Comparison of ENCODE assay signal across 32 mouse cellular contexts in the genomic region with DNA sequence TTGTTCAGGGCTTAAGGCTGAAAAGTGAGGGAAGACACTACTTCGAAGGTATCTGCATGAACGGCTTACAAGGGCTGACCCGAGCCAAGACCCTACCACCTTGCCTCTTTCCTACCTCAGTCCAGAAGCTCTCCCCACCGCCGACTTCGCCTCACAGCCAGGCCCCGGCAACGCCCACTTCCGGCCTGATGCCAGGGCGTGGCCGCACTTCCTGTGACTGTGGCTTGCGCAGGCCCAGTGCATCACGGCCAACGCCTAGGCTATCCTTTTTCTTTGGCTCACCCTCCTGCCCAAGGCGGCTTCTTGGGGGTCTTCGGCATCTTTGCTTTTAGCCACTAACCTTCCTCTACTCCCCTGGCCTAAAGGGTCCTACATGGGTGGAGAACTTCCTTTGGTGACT. TPM values are rescaled to one million over a fixed set of nuclear protein-coding genes. Genes with fewer than 3 reads are reported as not detected.
DNase-seq lines count a peak whose midpoint lies in the region; ATAC-seq and TF ChIP-seq lines count a peak whose summit lies in the region.
"Had no signal": no experiment of that assay in that cellular context is flagged by ENCODE, and none has a peak within 500 bp of the region (broad histone marks: within the 10 kb centered on the region; RNA-seq: fewer than 3 reads in every experiment).

A gene (minus strand): TSS at position 230 of the 400 bp plus-strand sequence.

- H3K4me1 ChIP-seq in heart, embryonic 14.5 days (ENCODE audit: control insufficient read depth in 2 of 2, insufficient read depth in 2 of 2, low read length in 2 of 2) = no peaks in the 10 kb centered on the region; a peak in 1 of 4 replicates
- H3K4me1 ChIP-seq in thymus, adult 2 months (replicated peaks; ENCODE audit: control insufficient read depth, insufficient read depth, low read length) = peaks cover 4% of the 10 kb centered on the region; the same call in 1 of the 2 replicates
- no peaks in the 10 kb centered on the region for H3K4me1 ChIP-seq in hindbrain, embryonic 12.5 days
- H3K4me1 ChIP-seq: embryonic facial prominence, embryonic 15.5 days; limb, embryonic 10.5 days had no signal

- H3K4me3 ChIP-seq in heart, embryonic 14.5 days (ENCODE audit: control insufficient read depth in 1 of 2, insufficient read depth in 1 of 2, low read depth in 1 of 2, low read length in 2 of 2) = no peak within 1 kb of the TSS
- no peak within 1 kb of the TSS for H3K4me3 ChIP-seq in thymus, adult 2 months (ENCODE audit: control insufficient read depth, insufficient read depth, low read length)
- H3K4me3 ChIP-seq in hindbrain, embryonic 12.5 days = no peak within 1 kb of the TSS
- H3K4me3 ChIP-seq: embryonic facial prominence, embryonic 15.5 days; gastrocnemius, adult 2 months; limb, embryonic 10.5 days had no signal

- no peak within 1 kb of the TSS for H3K27ac ChIP-seq in heart, embryonic 14.5 days (replicated peaks in 1 of 2; ENCODE audit: control insufficient read depth in 1 of 2, insufficient read depth in 1 of 2, low read depth in 2 of 2, low read length in 2 of 2)
- no peak within 1 kb of the TSS for H3K27ac ChIP-seq in thymus, adult 2 months (ENCODE audit: control insufficient read depth, insufficient read depth, low read length)
- H3K27ac ChIP-seq in hindbrain, embryonic 12.5 days = no peak within 1 kb of the TSS
- H3K27ac ChIP-seq: embryonic facial prominence, embryonic 15.5 days; gastrocnemius, adult 2 months; limb, embryonic 10.5 days had no signal

- no peaks in the 10 kb centered on the region for H3K27me3 ChIP-seq in heart, embryonic 14.5 days (ENCODE audit: control insufficient read depth, insufficient read depth, low read length)
- no peaks in the 10 kb centered on the region for H3K27me3 ChIP-seq in thymus, adult 2 months (ENCODE audit: control insufficient read depth, insufficient read depth, low read length)
- no peaks in the 10 kb centered on the region for H3K27me3 ChIP-seq in hindbrain, embryonic 12.5 days
- H3K27me3 ChIP-seq: embryonic facial prominence, embryonic 15.5 days had no signal

- no peak for TF ChIP-seq POLR2A in thymus, adult 2 months (IDR thresholded peaks at IDR 0.05; ENCODE audit: control insufficient read depth, extremely low read depth, insufficient read depth, low read length, poor library complexity)

- no peak within 1 kb of the TSS for H3K4me2 ChIP-seq in heart, embryonic 14.5 days (ENCODE audit: low read length)
- no peak within 1 kb of the TSS for H3K4me2 ChIP-seq in hindbrain, embryonic 12.5 days (replicated peaks)
- H3K4me2 ChIP-seq: embryonic facial prominence, embryonic 15.5 days; lung, embryonic 14.5 days had no signal

- H3K9me3 ChIP-seq in heart, embryonic 14.5 days (ENCODE audit: control insufficient read depth, low read length) = no peaks in the 10 kb centered on the region
- H3K9me3 ChIP-seq in hindbrain, embryonic 12.5 days (replicated peaks) = no peaks in the 10 kb centered on the region
- H3K9me3 ChIP-seq: embryonic facial prominence, embryonic 15.5 days; limb, embryonic 10.5 days had no signal

- DNase-seq in heart, postnatal 36 days = no peak
- peak; percentile 7 for DNase-seq in thymus, postnatal 4 days
- no peak for DNase-seq in thymus, adult 2 months
- DNase-seq in retina, embryonic 14.5 days (ENCODE audit: low spot score) = no peak
- DNase-seq: adrenal gland, postnatal 25 days; cerebellum, adult 8-10 months; cerebellum, postnatal 36 days; gastrocnemius, adult 2 months; heart, adult 11 months; kidney, adult 9 months; kidney, postnatal 14 days; lung, embryonic 14.5 days; lung, postnatal 36 days; right cerebral cortex, adult 18-20 months; right cerebral cortex, postnatal 4 days had no signal

- intact Hi-C loops in heart, postnatal 36 days (cut with DNase I) = no loop called here

- 84% methylated on average over 16 of the region's 16 CpGs for WGBS in heart, embryonic 14.5 days
- 87% methylated on average over 16 of the region's 16 CpGs for WGBS in thymus, adult 2 months
- WGBS in hindbrain, embryonic 12.5 days = 97% methylated on average over 16 of the region's 16 CpGs

- no peak within 1 kb of the TSS for H3K9ac ChIP-seq in heart, embryonic 14.5 days (ENCODE audit: low read length)
- no peak within 1 kb of the TSS for H3K9ac ChIP-seq in hindbrain, embryonic 12.5 days
- H3K9ac ChIP-seq: embryonic facial prominence, embryonic 15.5 days; lung, embryonic 14.5 days had no signal

- no peaks in the 10 kb centered on the region for H3K36me3 ChIP-seq in heart, embryonic 14.5 days (ENCODE audit: control insufficient read depth, insufficient read depth, low read length)
- no peaks in the 10 kb centered on the region for H3K36me3 ChIP-seq in thymus, adult 2 months (ENCODE audit: control insufficient read depth, insufficient read depth, low read length)
- H3K36me3 ChIP-seq in hindbrain, embryonic 12.5 days = no peaks in the 10 kb centered on the region
- H3K36me3 ChIP-seq: embryonic facial prominence, embryonic 15.5 days; limb, embryonic 10.5 days had no signal

- no peak for ATAC-seq in heart, embryonic 14.5 days (ENCODE audit: insufficient number of reproducible peaks, insufficient read depth, low FRiP score, low read depth)
- peak; percentile 73 for ATAC-seq in megakaryocyte, adult 5-6 weeks (ENCODE audit: poor library complexity, severe bottlenecking)
- no peak for ATAC-seq in hindbrain, embryonic 12.5 days (ENCODE audit: low FRiP score)
- ATAC-seq: forebrain, embryonic 14.5 days; hindbrain, embryonic 16.5 days; intestine, embryonic 16.5 days had no signal

- no peak for TF ChIP-seq CTCF in thymus, adult 2 months (IDR thresholded peaks at IDR 0.05; ENCODE audit: borderline replicate concordance, control insufficient read depth, extremely low read depth, insufficient read depth, low read length, poor library complexity)

RNA-seq across cellular contexts. Expression of the gene that starts here (rescaled TPM):
- polyA plus RNA-seq in heart, embryonic 14.5 days (2014; fragmentation: Nextera tagmentation; extraction: Ambion mirVana) = 37.1 and 41.3 TPM in 2 replicates
- total RNA-seq in heart, postnatal 36 days (2021) = not detected
- polyA plus RNA-seq in thymus, adult 2 months (2012; rRNA removed) = not detected in 2 replicates
- 4.4 and 6.8 TPM in 2 replicates for total RNA-seq in megakaryocyte, adult 5-6 weeks (2015)
- 1.3 and 1.5 TPM in 2 replicates for total RNA-seq in megakaryocyte, adult 5-6 weeks (2017)
- polyA plus RNA-seq in hindbrain, embryonic 12.5 days (2016; fragmentation: Nextera tagmentation; extraction: Ambion mirVana) = not detected in 2 replicates
- total RNA-seq: adrenal gland, postnatal 25 days; gastrocnemius, adult 2 months; hematopoietic stem cell, adult 5-6 weeks; layer of hippocampus, adult 18-20 months; layer of hippocampus, postnatal 25 days; liver, adult 2 months; midbrain, postnatal 0 days had no signal
- polyA plus RNA-seq: brain, embryonic 14.5 days; embryonic facial prominence, embryonic 15.5 days; forebrain, embryonic 14.5 days; hindbrain, embryonic 16.5 days; intestine, embryonic 16.5 days; limb, embryonic 10.5 days; liver, adult 2 months; lung, embryonic 14.5 days; midbrain, postnatal 0 days; neural tube, embryonic 14.5 days; stomach, embryonic 14.5 days; thymus, postnatal 0 days had no signal

Comparison
In these comparisons a context has a peak if more than half of its experiments do, and no peak if none do; other contexts are left out.
1. RNA of the gene that starts here (polyA plus RNA-seq): 37.1 to 41.3 TPM in heart, embryonic 14.5 days; not detected in thymus, adult 2 months and not detected in hindbrain, embryonic 12.5 days; every median in the first group is over 10 times any median in the second.